Mouse (Mus musculus) urinary bladder, postnatal 14 days (tissue): ENCODE data around the gene Abl2.
A peak's percentile ranks its signal among the peaks of the same experiment; 100 is the strongest.
"Not testable (repeated sequence)": the region's sequence is repeated elsewhere in the genome, so short reads cannot be mapped to it uniquely, and the experiment has no call there.

Source experiments
- DNase-seq: peaks from one replicate; pipeline ENCODE4 v3.0.0; 2021; ENCODE audit warnings: low spot score

Gene Abl2

GRCm38 (mm10) chr1:156558024-156558930 lies at the start of gene Abl2:
Gene Abl2, plus strand, starts transcription at chr1:156558786.
- DNase-seq: peak; percentile 89

GRCm38 (mm10) chr1:156520136-156520780 lies 38.3 kb upstream of the Abl2 start:
- DNase-seq: no peak

DNA sequence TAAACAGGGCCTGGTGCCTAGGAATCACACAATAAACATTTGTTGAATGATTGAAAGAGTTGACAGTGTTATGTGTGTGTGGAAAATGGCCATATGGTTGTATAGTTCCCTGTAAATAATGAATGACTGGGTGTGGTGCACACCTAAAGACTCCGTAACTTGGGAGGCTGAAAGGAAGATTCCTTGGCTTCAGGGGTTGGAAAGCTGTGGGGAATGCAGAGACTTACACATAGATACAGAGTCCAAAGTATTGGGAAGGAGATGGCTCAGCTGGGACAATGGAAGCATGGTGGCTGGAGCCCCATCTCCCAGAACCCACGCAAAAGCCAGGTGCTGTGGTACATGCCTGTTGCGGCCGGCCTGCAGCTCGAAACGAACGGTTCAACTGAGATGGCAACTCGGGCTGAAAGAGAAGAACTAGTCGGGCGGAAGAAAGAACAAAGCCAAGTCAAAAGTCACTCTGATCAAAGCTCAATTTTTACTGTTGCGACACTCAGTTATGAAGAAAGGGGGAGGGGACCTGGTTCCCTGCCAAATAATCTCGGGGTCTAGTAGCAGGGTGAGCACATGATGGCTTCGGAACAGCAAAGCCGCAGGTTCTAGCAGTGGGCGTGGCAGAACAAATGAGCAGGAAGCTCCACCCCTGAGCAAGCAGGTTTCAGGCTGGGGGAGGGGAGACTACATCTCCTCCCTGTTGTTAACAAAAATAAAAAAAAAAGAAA lies 36.6 kb upstream of the Abl2 start:
- no peak for DNase-seq

- not testable (repeated sequence) for DNase-seq
Measured at GRCm38 (mm10) chr1:156523842-156524241, 34.7 kb upstream of the Abl2 start, which contains the start of gene Gm10031. Gene Gm10031, plus strand, starts transcription at chr1:156524012.

DNA sequence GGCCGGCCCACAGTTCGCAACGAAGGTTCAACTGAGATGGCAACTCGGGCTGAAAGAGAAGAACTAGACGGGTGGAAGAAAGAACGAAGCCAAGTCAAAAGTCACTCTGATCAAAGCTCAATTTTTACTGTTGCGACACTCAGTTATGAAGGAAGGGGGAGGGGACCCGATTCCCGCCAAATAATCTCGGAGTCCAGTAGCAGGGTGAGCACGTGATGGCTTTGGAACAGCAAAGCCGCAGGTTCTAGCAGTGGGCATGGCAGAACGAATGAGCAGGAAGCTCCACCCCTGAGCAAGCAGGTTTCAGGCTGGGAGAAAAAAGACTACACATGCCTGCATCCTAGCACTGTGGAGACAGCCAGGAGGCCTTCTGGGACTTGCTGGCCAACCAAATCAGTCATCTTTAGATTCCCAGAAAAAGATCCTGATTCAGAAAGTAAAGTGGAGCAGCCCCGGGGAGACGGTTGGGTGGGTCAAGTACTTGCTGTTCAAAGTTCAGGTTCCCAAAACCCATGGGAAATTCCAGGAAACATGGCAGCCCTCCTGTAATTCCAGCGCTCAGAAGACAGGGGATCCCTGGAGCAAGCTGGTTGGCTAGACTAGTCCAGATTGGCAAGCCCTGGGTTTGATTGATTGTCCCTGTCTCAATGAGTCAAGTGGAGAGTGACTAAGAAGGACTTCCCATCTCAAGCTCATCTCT lies 26.0 kb upstream of the Abl2 start:
- not testable (repeated sequence) for DNase-seq

DNA sequence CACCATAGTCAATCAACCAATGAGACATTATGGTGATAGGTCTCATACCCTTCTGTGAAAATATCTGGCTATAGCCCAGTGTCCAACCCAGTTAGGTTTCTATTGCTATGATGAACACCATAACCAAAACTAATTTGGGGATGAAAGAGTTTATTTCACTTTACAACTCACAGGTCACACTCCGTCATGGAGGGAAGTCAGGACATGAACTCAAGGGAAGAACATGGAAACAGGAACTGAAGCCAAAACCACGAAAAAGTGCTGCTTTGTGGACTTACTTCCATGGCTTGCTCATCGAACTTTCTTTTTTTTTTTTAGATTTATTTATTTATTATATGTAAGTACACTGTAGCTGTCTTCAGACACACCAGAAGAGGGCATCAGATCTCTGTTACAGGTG lies 25.1 kb upstream of the Abl2 start:
- no peak for DNase-seq

DNA sequence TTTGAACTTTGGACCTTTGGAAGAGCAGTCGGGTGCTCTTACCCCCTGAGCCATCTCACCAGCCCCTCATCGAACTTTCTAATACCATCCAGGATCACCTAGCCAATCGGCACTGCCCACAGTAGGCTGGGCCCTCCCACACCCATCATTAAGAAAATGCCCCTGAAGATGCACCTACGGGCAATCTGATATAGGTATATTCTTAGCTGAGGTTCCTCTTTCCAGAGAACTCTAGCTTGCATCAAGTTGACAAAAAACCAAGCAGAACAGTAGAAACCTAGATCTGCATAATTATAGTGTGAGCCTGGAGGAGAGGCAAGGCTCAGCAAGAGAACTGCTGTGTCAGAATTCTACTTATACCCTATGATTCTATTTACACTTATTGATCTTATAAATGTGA lies 24.7 kb upstream of the Abl2 start:
- no peak for DNase-seq

- no peak for DNase-seq
Measured at GRCm38 (mm10) chr1:156537031-156537430, 21.6 kb upstream of the Abl2 start.

- DNase-seq: no peak
Measured at GRCm38 (mm10) chr1:156537701-156538100, 20.9 kb upstream of the Abl2 start.

- no peak for DNase-seq
Measured at GRCm38 (mm10) chr1:156538382-156538781, 20.2 kb upstream of the Abl2 start.

DNA sequence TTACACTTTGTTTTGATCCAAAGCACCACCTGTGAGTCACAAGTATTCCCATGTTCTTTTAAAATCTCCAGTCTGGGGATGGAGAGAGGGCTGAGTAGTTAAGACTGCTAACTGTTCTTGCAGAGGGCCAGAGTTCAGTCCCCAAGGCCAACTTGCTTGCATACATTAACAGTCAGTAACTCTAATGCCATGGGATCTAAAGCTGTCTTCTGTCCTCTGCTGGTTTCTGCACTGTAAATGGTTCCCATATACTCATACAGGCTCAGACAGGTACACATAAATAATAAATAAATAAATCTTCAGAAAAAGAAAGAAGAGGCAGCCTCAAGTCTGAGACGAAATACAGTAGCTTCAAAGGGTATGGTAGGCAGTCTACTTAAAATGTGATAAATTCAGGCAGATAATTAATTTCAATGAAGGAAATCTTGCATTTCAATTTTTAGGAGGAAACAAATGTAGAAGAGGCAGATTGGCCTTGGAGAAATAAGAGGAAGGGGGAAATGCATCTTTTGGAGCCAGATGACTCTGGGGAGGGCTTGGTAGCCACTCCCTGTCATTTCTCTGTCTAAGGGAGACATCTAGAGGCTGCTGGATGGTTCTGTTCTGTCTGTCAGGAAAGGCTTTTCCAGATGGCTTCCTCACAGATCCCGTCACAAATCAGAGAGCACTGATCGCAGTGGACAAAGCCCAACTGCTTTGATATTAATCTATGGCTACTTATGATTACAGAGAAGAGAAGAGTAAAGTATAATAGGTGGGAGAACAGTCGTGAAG lies 18.6 kb upstream of the Abl2 start:
- DNase-seq: no peak

DNA sequence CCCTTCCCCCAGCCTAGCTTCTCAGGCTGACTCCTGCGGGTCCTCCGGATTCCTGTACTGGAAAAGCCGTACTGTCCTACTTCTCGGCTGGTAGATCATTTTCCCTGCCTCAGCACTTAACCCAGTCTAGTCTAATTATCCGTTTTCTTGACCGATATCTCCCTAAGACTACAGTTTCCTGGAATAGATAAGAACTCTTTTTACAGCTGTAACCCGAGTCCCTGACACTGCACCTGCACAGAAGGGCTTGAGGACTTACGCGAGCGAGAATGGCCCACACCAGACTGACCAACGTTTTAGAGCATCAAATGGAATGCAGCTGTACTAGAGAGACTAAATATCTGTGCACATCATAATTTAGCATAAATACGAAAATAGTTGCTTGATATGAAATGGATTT lies 14.6 kb upstream of the Abl2 start:
- DNase-seq: no peak

DNA sequence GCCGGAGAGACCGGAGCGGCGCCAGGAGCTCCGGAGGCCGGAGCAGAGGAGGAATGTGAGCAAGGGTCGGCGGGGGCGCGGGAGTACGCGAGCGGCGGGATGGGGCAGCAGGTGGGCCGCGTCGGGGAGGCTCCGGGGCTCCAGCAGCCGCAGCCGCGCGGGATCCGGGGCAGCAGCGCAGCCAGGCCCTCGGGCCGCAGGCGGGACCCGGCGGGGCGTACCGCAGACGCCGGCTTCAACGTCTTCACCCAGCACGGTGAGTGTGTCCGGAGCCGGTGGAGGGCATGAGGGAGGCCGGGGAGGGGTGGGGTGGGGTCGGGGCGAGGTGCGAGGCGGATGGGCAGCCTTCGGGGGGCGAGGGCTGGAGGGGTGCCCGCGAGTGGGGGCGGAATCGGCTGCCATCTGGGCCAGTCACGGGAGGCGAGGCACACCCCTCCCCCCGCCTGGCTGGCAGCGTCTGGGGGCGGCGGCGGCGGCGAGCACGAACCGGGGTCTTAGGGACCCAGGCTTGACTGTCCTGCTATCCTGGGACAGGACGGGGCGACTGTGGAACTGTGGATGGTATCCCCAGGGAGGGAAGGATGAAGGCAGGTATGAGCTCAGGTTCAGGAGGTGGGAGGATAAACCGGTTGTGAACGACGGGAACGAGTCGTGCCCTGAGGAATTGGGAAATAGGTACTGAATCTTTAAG lies 509 bp downstream of the Abl2 start:
- peak; percentile 47 for DNase-seq

- no peak for DNase-seq
Measured at GRCm38 (mm10) chr1:156559641-156560020, 1.0 kb downstream of the Abl2 start.

DNA sequence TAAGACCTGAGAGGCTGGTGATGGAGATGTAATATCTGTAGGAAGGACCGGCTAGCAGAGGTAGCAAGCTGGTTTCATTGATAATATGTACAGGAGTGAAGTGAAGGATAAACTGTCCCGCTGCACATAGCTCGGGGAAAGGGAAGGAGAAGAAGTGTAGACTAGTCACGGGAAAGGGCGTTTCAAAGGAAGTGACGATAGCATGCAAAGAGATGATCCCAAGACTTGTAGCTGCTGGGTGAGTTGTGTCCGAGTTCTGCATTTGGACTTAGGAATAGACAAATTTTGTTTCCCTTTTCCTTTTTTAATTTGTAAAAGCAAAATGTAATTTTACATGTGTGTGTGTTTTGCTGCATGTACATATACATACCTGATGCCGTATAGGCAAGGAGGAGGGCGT lies 1.9 kb downstream of the Abl2 start:
- DNase-seq: no peak

GRCm38 (mm10) chr1:156565328-156565727 lies 6.7 kb downstream of the Abl2 start:
- DNase-seq: no peak

- no peak for DNase-seq
Measured at GRCm38 (mm10) chr1:156566132-156566531, 7.5 kb downstream of the Abl2 start.

GRCm38 (mm10) chr1:156569615-156570014 lies 11.0 kb downstream of the Abl2 start:
- DNase-seq: no peak

- no peak for DNase-seq
Measured at GRCm38 (mm10) chr1:156572952-156573351, 14.4 kb downstream of the Abl2 start.

DNA sequence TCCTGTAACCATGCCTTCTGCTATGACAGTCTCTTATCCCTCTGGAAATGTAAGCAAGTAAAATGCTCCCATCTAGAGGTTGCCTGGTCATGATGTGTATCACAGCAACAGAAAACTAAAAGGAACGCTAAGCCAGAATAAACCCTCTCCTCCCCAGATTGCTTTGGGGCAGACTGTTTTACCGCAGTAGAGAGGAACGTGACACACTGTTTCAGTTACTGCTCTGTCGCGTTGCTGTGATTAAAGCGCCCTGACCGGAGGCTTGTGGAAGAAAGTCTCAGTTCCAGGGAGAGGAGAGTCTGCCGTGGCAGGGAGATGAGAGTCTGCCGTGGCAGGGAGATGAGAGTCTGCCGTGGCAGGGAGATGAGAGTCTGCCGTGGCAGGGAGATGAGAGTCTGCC lies 22.6 kb downstream of the Abl2 start:
- no peak for DNase-seq

DNA sequence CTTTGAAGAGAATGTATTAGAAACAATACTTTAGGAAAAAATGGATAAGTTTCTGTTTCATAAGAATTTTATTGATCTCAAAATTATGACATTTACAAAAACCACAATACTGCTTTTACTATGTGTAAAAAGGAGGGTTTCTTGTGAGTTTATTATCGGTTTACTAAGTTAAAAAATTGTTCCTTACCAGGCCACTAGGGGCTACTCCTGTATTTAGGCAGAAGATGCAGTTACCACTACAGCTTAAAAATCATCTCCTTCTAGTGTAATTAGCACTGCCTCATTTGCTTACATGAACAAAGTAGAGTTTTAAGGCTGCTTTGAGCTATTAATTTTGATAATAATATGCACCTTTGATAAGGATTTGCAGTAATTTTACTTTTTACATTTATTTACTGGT lies 25.6 kb downstream of the Abl2 start:
- DNase-seq: no peak
